Mouse (Mus musculus) hindbrain, postnatal 0 days (tissue): ENCODE results near the gene March2. TPM values are rescaled to one million over a fixed set of nuclear protein-coding genes. Genes with fewer than 3 reads are reported as not detected.

Experiments used
- ATAC-seq: fragments of 200-750 bp; cut with Nextera tagmentation; 2 replicates; pipeline ENCODE4 v1.8.0; 2017; ENCODE audit warnings: mild to moderate bottlenecking, moderate TSS enrichment, moderate library complexity
- DNase-seq: peaks from one replicate; pipeline ENCODE4 v3.0.0-alpha.2; 2015; ENCODE audit warnings: low spot score
- H3K27ac ChIP-seq: fragments of 300-500 bp; sonication (generic); 2 replicates; pipeline ENCODE4 v1.5.1; 2014; ENCODE audit warnings: mild to moderate bottlenecking
- H3K27me3 ChIP-seq: fragments of 300-500 bp; sonication (generic); 2 replicates; pipeline ENCODE4 v1.6.1; 2014; ENCODE audit warnings: low read length, mixed read lengths; ENCODE audit not compliant: insufficient read depth
- H3K36me3 ChIP-seq: fragments of 300-500 bp; sonication (generic); 2 replicates; pipeline ENCODE4 v1.6.1; 2014; ENCODE audit warnings: low read length, mixed read lengths; ENCODE audit not compliant: insufficient read depth
- H3K4me1 ChIP-seq: fragments of 300-500 bp; sonication (generic); 2 replicates; pipeline ENCODE4 v1.6.1; 2014; ENCODE audit warnings: antibody characterized with exemption, low read length, mixed read lengths; ENCODE audit not compliant: insufficient read depth
- H3K4me2 ChIP-seq: fragments of 300-500 bp; sonication (generic); 2 replicates; pipeline ENCODE4 v1.6.1; 2014; ENCODE audit warnings: low read depth, mild to moderate bottlenecking, low read length, moderate library complexity, mixed read lengths
- H3K4me3 ChIP-seq: fragments of 300-500 bp; sonication (generic); 2 replicates; pipeline ENCODE4 v1.5.1; 2014; ENCODE audit warnings: low read length
- H3K9ac ChIP-seq: fragments of 300-500 bp; sonication (generic); replicated peaks from 2 replicates; pipeline ENCODE4 v1.6.1; 2014; ENCODE audit warnings: mild to moderate bottlenecking, low read length, moderate library complexity, mixed read lengths
- H3K9me3 ChIP-seq: fragments of 300-500 bp; sonication (generic); 2 replicates; pipeline ENCODE4 v1.6.1; 2016; ENCODE audit warnings: low read length, mixed read lengths
- CTCF ChIP-seq: IDR thresholded peaks from 2 replicates; pipeline ENCODE4 v1.5.1; 2016; ENCODE audit warnings: antibody characterized with exemption, control low read depth, low read depth
- whole genome bisulfite sequencing: fragments of 180-500 bp; shearing (Covaris S2); extraction: QIAGEN DNeasy Blood & Tissue Kit; methylation state at CpG from one replicate; pipeline ENCODE4 v1.1.7; 2014; 5-methylcytosine and 5-hydroxymethylcytosine counted together
- polyA plus RNA-seq: library from polyadenylated mRNA; unstranded; fragments of >200 nt; fragmentation: Nextera tagmentation; extraction: Ambion mirVana; gene quantifications from 2 replicates; pipeline ENCODE4 v1.2.1, GENCODE M21; 2015
- total RNA-seq: library from RNA; depleted of rRNA; stranded (reverse); fragments of >200 nt; gene quantifications from 2 replicates; pipeline ENCODE4 v1.2.3, GENCODE M21; 2014

Gene March2
- total and polyA plus RNA-seq, 2 experiments from 2014 or later = 73.8 to 137 TPM

DNA sequence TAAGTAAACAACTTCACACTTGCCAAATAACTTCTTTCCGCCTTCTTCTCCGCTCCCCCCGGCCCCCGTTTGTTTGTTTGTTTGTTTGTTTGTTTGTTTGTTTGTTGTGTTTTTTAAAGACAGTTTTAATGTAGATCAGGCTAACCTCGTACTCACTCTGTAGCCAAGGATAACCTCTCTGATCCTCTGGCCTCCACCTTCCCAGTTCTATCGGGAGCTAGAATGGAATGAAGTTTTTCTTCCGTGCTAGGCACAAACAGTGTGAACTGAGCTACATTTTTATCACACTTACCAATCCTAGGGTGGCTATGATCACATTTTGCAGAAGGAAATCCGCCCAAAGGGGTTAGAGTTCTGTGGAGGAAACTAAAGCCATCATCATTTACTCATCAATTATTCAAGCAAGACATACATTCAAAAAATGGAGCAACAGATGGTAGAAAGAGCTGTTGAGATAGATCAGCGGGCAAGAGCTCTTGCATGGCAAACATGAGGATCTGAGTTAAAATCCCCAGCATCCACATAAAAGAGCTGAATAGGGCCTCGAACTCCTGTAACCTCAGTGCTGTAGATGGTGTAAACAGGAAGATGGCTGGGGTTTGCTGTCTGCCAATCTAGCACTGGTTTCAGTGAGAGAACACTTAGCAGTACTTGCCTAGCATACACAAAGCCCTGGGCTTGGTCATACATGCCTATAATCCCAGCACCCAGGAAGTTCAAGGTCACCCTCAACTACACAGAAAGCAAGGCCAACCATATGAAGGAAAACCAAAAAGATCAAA lies 665 bp upstream of the March2 start:
- no peaks in the 10 kb centered on the region for H3K36me3 ChIP-seq
- DNase-seq (no peak), ATAC-seq (peak; percentile 4; the same call in 1 of the 2 replicates)
- TF ChIP-seq CTCF = no peak
- peak overlapping the region; percentile 88 for H3K4me3 ChIP-seq
- H3K4me2 ChIP-seq = peak overlapping the region; percentile 86
- no peaks in the 10 kb centered on the region for H3K9me3 ChIP-seq
- H3K9ac ChIP-seq = no peak overlapping the region
- WGBS = 43% methylated on average over 10 of the region's 10 CpGs
- H3K4me1 ChIP-seq = no peaks in the 10 kb centered on the region
- no peaks in the 10 kb centered on the region for H3K27me3 ChIP-seq
- no peak overlapping the region for H3K27ac ChIP-seq

DNA sequence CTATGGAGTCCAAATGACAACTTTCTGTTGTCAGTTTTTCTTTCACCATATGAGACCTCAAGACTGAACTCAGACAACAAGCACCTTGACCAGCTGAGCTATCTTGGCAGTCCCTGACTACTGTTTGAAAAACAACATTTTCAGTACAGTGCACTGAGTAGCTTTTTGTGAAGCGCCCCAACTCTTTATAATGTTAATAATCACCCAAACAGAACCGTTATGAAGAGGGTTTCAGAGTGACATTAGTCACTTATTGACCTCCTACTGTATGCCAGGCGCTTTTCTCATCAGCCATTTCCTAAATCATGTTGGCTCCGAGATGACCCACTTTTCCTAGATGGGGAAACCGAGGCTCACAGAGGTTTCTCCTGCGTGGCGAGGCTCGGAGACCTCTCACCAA lies 488 bp downstream of the March2 start:
- TF ChIP-seq CTCF = no peak
- peak overlapping the region; percentile 88 for H3K4me3 ChIP-seq
- H3K4me2 ChIP-seq = peak overlapping the region; percentile 86
- H3K9ac ChIP-seq = peak overlapping the region; percentile 77
- 6% methylated on average over 8 of the region's 8 CpGs for WGBS
- no peaks in the 10 kb centered on the region for H3K36me3 ChIP-seq
- H3K4me1 ChIP-seq = no peaks in the 10 kb centered on the region
- no peaks in the 10 kb centered on the region for H3K27me3 ChIP-seq
- no peaks in the 10 kb centered on the region for H3K9me3 ChIP-seq
- ATAC-seq (no peak), DNase-seq (no peak)
- H3K27ac ChIP-seq = peak overlapping the region; percentile 67; the same call in 1 of the 2 replicates

DNA sequence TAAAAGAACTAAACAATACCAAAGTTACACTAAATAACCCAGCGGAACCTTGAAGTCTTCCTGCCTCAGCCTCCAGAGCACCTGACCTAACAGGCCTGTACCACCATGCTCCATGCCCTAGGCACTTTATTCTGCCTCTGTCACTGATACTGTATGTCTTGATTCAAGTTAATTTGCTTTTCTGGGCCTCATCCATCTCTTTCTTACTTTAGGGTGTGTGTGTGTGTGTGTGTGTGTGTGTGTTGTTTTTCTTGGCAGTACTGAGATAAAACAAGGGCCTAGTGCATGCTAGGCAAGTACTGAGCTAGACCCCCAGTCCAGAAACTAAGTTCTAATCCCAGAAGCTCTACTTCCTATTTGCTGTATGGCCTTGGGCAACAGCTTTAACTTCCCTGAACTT lies 1.2 kb downstream of the March2 start:
- TF ChIP-seq CTCF = no peak
- H3K9ac ChIP-seq = no peak overlapping the region
- ATAC-seq (no peak), DNase-seq (no peak)
- no peaks in the 10 kb centered on the region for H3K27me3 ChIP-seq
- 100% methylated on average over 1 of the region's 1 CpGs for WGBS
- H3K4me3 ChIP-seq = no peak overlapping the region
- H3K36me3 ChIP-seq = no peaks in the 10 kb centered on the region
- no peak overlapping the region for H3K4me2 ChIP-seq
- H3K27ac ChIP-seq = no peak overlapping the region
- no peaks in the 10 kb centered on the region for H3K4me1 ChIP-seq
- no peaks in the 10 kb centered on the region for H3K9me3 ChIP-seq

DNA sequence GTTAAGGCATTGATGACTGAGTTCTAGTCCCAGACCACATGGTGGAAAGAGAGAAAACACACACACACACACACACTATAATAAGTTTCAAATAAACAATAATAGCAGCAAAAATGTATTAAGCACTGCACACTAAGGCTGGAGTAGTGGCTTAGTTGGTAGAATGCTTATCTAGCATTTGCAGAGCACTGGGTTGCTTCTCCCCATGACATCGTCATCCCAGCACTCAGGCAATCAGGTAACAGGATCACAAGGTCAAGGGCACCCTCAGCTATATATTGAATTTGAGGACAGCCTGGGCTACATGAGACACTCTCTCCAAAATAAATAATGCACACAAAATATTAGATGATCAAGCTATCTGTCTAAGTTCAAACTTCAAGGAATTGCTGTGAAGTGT lies 3.7 kb downstream of the March2 start:
- H3K4me2 ChIP-seq = no peak overlapping the region
- TF ChIP-seq CTCF = no peak
- H3K9me3 ChIP-seq = no peaks in the 10 kb centered on the region
- no peaks in the 10 kb centered on the region for H3K4me1 ChIP-seq
- no peak for ATAC-seq
- no peaks in the 10 kb centered on the region for H3K27me3 ChIP-seq
- no peak overlapping the region for H3K27ac ChIP-seq
- 100% methylated on average over 1 of the region's 1 CpGs for WGBS
- no peak overlapping the region for H3K4me3 ChIP-seq
- H3K36me3 ChIP-seq = no peaks in the 10 kb centered on the region
- H3K9ac ChIP-seq = no peak overlapping the region
- DNase-seq = no peak

DNA sequence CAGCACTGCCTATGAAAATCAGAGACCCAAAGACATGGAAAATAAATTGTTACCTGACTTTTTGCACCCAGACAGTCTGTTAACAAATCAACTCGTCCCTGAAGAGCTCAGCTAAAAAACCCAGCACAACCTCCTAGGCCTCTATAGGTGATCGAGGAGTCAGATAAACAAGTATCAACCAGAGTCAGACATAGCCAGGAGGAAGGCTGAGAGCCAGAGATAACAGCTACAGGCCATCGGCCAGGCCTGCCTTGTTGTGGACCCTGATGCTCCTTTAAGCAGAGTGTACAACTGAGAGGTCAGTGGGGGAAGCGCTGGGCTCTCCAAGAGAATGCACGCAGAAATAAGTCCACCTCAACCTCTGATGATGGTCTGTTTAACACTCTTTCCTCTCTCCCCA lies 5.2 kb downstream of the March2 start:
- DNase-seq (no peak), ATAC-seq (no peak)
- H3K4me2 ChIP-seq = no peak overlapping the region
- no peaks in the 10 kb centered on the region for H3K4me1 ChIP-seq
- no peak overlapping the region for H3K27ac ChIP-seq
- H3K36me3 ChIP-seq = peaks cover 3% of the 10 kb centered on the region; the same call in 1 of the 2 replicates
- no peak for TF ChIP-seq CTCF
- whole genome bisulfite sequencing = 85% methylated on average over 5 of the region's 5 CpGs
- no peak overlapping the region for H3K9ac ChIP-seq
- H3K4me3 ChIP-seq = no peak overlapping the region
- no peaks in the 10 kb centered on the region for H3K27me3 ChIP-seq
- no peaks in the 10 kb centered on the region for H3K9me3 ChIP-seq

DNA sequence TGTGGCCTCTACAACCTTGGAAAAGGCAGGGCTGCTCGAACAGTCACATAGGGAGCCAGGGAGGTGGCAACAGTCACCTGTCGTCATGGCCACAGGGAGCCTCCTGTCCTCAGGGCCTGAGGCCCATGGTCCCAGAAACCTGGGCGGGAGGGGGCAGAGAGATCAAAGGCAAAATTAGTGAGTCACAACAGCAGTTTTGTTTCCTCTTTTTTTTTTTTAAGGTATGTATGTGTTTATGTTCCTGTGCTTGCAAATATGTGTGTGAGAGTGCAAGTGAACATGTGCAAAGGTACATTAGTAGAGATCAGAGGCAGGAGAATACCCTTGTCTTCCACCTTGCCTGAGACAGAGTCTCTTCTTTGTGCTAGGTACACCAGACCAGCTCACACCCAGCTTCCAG lies 8.6 kb downstream of the March2 start:
- TF ChIP-seq CTCF = no peak
- DNase-seq (no peak), ATAC-seq (no peak)
- Histone ChIP-seq H3K9ac (no peak overlapping the region), H3K36me3 (peaks cover 13% of the 10 kb centered on the region; the same call in 1 of the 2 replicates), H3K27ac (no peak overlapping the region), H3K4me3 (no peak overlapping the region), H3K9me3 (no peaks in the 10 kb centered on the region), H3K4me1 (no peaks in the 10 kb centered on the region), H3K27me3 (no peaks in the 10 kb centered on the region), H3K4me2 (no peak overlapping the region)
- WGBS = 76% methylated on average over 3 of the region's 3 CpGs

DNA sequence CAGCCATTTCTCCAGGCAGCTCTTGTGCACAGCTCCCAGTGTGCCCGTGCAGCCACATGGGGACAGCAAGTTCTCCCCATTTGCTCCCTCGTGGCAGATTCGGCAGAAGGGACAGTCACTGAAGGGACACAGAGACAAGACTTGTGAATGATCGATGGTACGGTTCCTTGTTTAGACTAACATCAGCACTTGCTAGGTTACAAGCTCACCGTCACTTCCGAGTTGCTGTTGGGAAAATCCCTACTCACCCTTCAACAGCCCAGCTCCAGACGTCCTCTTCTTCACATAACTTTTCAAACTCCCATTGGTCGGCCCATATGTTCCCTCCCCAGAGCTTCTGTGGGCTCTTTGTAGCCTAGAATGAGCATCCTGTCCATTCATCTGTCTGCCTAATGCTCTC lies 15.4 kb downstream of the March2 start:
- peaks cover 18% of the 10 kb centered on the region; the same call in 1 of the 2 replicates for H3K36me3 ChIP-seq
- H3K4me2 ChIP-seq = no peak overlapping the region
- no peak overlapping the region for H3K27ac ChIP-seq
- DNase-seq (no peak), ATAC-seq (no peak)
- no peak overlapping the region for H3K9ac ChIP-seq
- H3K27me3 ChIP-seq = no peaks in the 10 kb centered on the region
- H3K9me3 ChIP-seq = no peaks in the 10 kb centered on the region
- no peaks in the 10 kb centered on the region for H3K4me1 ChIP-seq
- no peak overlapping the region for H3K4me3 ChIP-seq
- TF ChIP-seq CTCF = no peak
- 90% methylated on average over 9 of the region's 9 CpGs for WGBS
